Mouse (Mus musculus) B cell, adult (primary cell): Measurements from ENCODE around the gene 2310061I04Rik. TPM values are rescaled to one million over a fixed set of nuclear protein-coding genes. Genes with fewer than 3 reads are reported as not detected.

Source experiments
- total RNA-seq: library from RNA; stranded (reverse); gene quantifications from 4 replicates; pipeline ENCODE4 v1.2.4, GENCODE M21; 2023; ENCODE audit not compliant: inconsistent age

Gene 2310061I04Rik
- total RNA-seq, result 16.2 to 22.4 TPM (median 19.8 TPM) in 4 replicates

GRCm38 (mm10) chr17:35896781-35897643 lies at the start of gene 2310061I04Rik:
Gene 2310061I04Rik, minus strand, starts transcription at chr17:35897431.

GRCm38 (mm10) chr17:35916297-35917142 lies 19.3 kb upstream of the 2310061I04Rik start, which contains the start of the genes Mrps18b and Ppp1r10:
Gene Mrps18b, minus strand, starts transcription at chr17:35916389.
Gene Ppp1r10, plus strand, starts transcription at chr17:35916434.

GRCm38 (mm10) chr17:35909919-35910369 lies 12.7 kb upstream of the 2310061I04Rik start, which contains the start of gene Atat1:
Gene Atat1, minus strand, starts transcription at chr17:35910075.

GRCm38 (mm10) chr17:35879245-35880057 lies 17.8 kb downstream of the 2310061I04Rik start, which contains the start of gene Dhx16:
Gene Dhx16, plus strand, starts transcription at chr17:35879819.

GRCm38 (mm10) chr17:35865481-35866280 lies 31.6 kb downstream of the 2310061I04Rik start, which contains the start of gene Ppp1r18:
Gene Ppp1r18, plus strand, starts transcription at chr17:35865593.

GRCm38 (mm10) chr17:35861198-35861857 lies 35.9 kb downstream of the 2310061I04Rik start, which contains the start of gene Nrm:
Gene Nrm, plus strand, starts transcription at chr17:35861318.

Other genes with a start within 250 kb of the 2310061I04Rik start
- gene Vars2, start 229.8 kb downstream of the 2310061I04Rik start, total RNA-seq, result 43.2 to 67.6 TPM (median 49.8 TPM) in 4 replicates
- 17.9 to 21.2 TPM (median 19.8 TPM) in 4 replicates for gene Gtf2h4, start 223.7 kb downstream of the 2310061I04Rik start, total RNA-seq
- not detected in 4 replicates for gene Ddr1, start 192.8 kb downstream of the 2310061I04Rik start, total RNA-seq
- 0.63 to 0.99 TPM (median 0.78 TPM) in 3 of 4 replicates, not detected in the other for gene Ier3, start 75.7 kb downstream of the 2310061I04Rik start, total RNA-seq
- gene Flot1, start 74.2 kb downstream of the 2310061I04Rik start, total RNA-seq, result 16.0 to 20.9 TPM (median 18.6 TPM) in 4 replicates
- gene Tubb5, start 59.1 kb downstream of the 2310061I04Rik start, total RNA-seq, result 262 to 275 TPM (median 274 TPM) in 4 replicates
- gene Mdc1, start 55.9 kb downstream of the 2310061I04Rik start, total RNA-seq, result 71.4 to 86.6 TPM (median 79.7 TPM) in 4 replicates
- gene Nrm, start 36.1 kb downstream of the 2310061I04Rik start, total RNA-seq, result 80.2 to 95.7 TPM (median 86.5 TPM) in 4 replicates
- gene Ppp1r18, start 31.8 kb downstream of the 2310061I04Rik start, total RNA-seq, result 209 to 233 TPM (median 217 TPM) in 4 replicates
- gene Dhx16, start 17.6 kb downstream of the 2310061I04Rik start, total RNA-seq, result 103 to 128 TPM (median 115 TPM) in 4 replicates
- gene Atat1, start 12.6 kb upstream of the 2310061I04Rik start, total RNA-seq, result 14.7 to 21.4 TPM (median 18.2 TPM) in 4 replicates
- 69.7 to 78.6 TPM (median 73.2 TPM) in 4 replicates for gene Mrps18b, start 19.0 kb upstream of the 2310061I04Rik start, total RNA-seq
- 159 to 172 TPM (median 168 TPM) in 4 replicates for gene Ppp1r10, start 19.0 kb upstream of the 2310061I04Rik start, total RNA-seq
- gene Abcf1, start 72.3 kb upstream of the 2310061I04Rik start, total RNA-seq, result 114 to 128 TPM (median 125 TPM) in 4 replicates
- 72.2 to 88.6 TPM (median 80.9 TPM) in 4 replicates for gene Gnl1, start 82.4 kb upstream of the 2310061I04Rik start, total RNA-seq
- 83.4 to 98.8 TPM (median 91.2 TPM) in 4 replicates for gene Prr3, start 82.8 kb upstream of the 2310061I04Rik start, total RNA-seq
- gene H2-T24, start 123.1 kb upstream of the 2310061I04Rik start, total RNA-seq, result 41.2 to 56.0 TPM (median 48.9 TPM) in 4 replicates
- 313 to 352 TPM (median 345 TPM) in 4 replicates for gene H2-T23, start 135.4 kb upstream of the 2310061I04Rik start, total RNA-seq
- gene H2-T22, start 145.3 kb upstream of the 2310061I04Rik start, total RNA-seq, result 87.9 to 100 TPM (median 90.8 TPM) in 4 replicates
- gene Gm6034, start 145.5 kb upstream of the 2310061I04Rik start, total RNA-seq, result 0.35 to 1.7 TPM (median 0.96 TPM) in 3 of 4 replicates, not detected in the other
- gene Gm11127, start 160.9 kb upstream of the 2310061I04Rik start, total RNA-seq, result 58.1 to 68.2 TPM (median 65.7 TPM) in 4 replicates
- gene Gm19684, start 224.2 kb upstream of the 2310061I04Rik start, total RNA-seq, result 0.70 to 2.7 TPM (median 2.0 TPM) in 4 replicates
- gene Gm7030, start 232.0 kb upstream of the 2310061I04Rik start, total RNA-seq, result 15.0 to 19.5 TPM (median 18.6 TPM) in 4 replicates